Mouse (Mus musculus): Measurements from ENCODE around the gene Lsm3.

DNA sequence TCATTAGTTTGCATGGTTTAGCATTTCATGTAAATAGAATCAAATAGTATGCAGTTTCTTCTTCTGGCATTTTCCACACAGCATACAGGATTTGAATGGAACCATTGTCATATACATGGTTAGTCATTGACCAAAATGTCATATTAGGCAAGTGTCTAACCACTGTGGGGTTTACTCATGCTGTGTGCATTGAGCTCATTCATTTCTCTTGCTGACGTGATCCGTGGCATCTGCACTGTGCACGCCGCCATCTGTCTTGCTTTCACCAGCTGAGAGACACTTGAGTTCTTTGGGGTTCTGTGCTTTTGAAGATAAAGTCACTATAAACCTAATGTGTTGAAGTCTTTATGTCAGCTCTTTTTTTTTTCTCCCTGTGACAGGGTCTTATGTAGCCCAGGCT, 43.6 kb downstream of the Lsm3 start:
- no peak for TF ChIP-seq CTCF (conservative IDR thresholded peaks at IDR 0.05; ENCODE audit: low read length)
- no peak for TF ChIP-seq NANOG (IDR thresholded peaks at IDR 0.05; ENCODE audit: borderline replicate concordance, low read length)
- no peak for TF ChIP-seq POU5F1 (IDR thresholded peaks at IDR 0.05; ENCODE audit: borderline replicate concordance, low read length)

Measured in E14TG2a.4 (cell line).